Mouse (Mus musculus) heart, embryonic 11.5 days (tissue): ENCODE results near the gene Nectin1. TPM values are rescaled to one million over a fixed set of nuclear protein-coding genes. Genes with fewer than 3 reads are reported as not detected.

ENCODE experiments used
- ATAC-seq: fragments of 200-750 bp; cut with Nextera tagmentation; replicated peaks from 2 replicates; pipeline ENCODE4 v1.8.0; 2017; ENCODE audit warnings: moderate library complexity; ENCODE audit not compliant: insufficient number of reproducible peaks, low FRiP score, low TSS enrichment
- H3K27ac ChIP-seq: fragments of 300-500 bp; sonication (generic); 2 replicates; pipeline ENCODE4 v1.5.1; 2014; ENCODE audit warnings: mild to moderate bottlenecking, low read depth, low read length
- H3K27me3 ChIP-seq: fragments of 300-500 bp; sonication (generic); 2 replicates; pipeline ENCODE4 v1.6.1; 2014; ENCODE audit warnings: mild to moderate bottlenecking, low read length, mixed read lengths; ENCODE audit not compliant: control insufficient read depth, insufficient read depth
- H3K36me3 ChIP-seq: fragments of 300-500 bp; sonication (generic); 2 replicates; pipeline ENCODE4 v1.6.1; 2014; ENCODE audit warnings: mild to moderate bottlenecking, low read length, moderate library complexity, mixed read lengths; ENCODE audit not compliant: control insufficient read depth, insufficient read depth
- H3K4me1 ChIP-seq: fragments of 300-500 bp; sonication (generic); 2 replicates; pipeline ENCODE4 v1.6.1; 2014; ENCODE audit warnings: low read length; ENCODE audit not compliant: control insufficient read depth, insufficient read depth
- H3K4me2 ChIP-seq: fragments of 300-500 bp; sonication (generic); 2 replicates; pipeline ENCODE4 v1.6.1; 2014; ENCODE audit warnings: mild to moderate bottlenecking, moderate library complexity
- H3K4me3 ChIP-seq: fragments of 300-500 bp; sonication (generic); 2 replicates; pipeline ENCODE4 v1.5.1; 2014; ENCODE audit warnings: low read depth, low read length
- H3K9ac ChIP-seq: fragments of 300-500 bp; sonication (generic); 2 replicates; pipeline ENCODE4 v1.6.1; 2014; ENCODE audit warnings: mild to moderate bottlenecking, low read depth, low read length, moderate library complexity
- H3K9me3 ChIP-seq: fragments of 300-500 bp; sonication (generic); replicated peaks from 2 replicates; pipeline ENCODE4 v1.6.1; 2016; ENCODE audit warnings: low read length; ENCODE audit not compliant: control insufficient read depth
- WGBS: fragments of 180-500 bp; shearing (Covaris S2); extraction: QIAGEN DNeasy Blood & Tissue Kit; methylation state at CpG from one replicate; pipeline ENCODE4 v1.1.7; 2014; ENCODE audit not compliant: insufficient replicate concordance; 5-methylcytosine and 5-hydroxymethylcytosine counted together
- polyA plus RNA-seq: library from polyadenylated mRNA; unstranded; fragments of >200 nt; fragmentation: Nextera tagmentation; extraction: Ambion mirVana; gene quantifications from 2 replicates; pipeline ENCODE4 v1.2.1, GENCODE M21; 2014

Nectin1 gene
- polyA plus RNA-seq, 1 experiment from 2014 or later: 2.4 TPM

DNA sequence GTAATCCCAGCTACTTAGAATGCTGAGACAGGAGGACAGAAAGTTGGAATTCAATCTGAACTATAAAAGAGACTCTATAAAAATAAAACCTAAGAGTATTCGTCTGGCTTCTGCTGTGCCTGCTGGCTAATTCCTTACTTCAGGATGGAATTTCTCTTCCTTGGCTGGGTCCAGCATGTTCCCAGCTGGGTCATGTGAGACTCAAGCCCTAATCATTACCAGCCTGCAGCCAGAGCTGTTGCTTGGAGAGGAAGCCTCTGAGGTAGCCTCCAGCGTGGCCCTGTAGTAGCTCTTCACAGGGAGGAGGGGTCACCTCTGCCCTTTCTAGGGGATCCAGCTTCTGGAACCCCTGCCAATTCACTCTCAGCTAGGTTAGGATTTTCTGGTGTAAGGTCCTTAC, 94.8 kb downstream of the Nectin1 start:
- Histone ChIP-seq H3K4me1 (peaks cover 3% of the 10 kb centered on the region; the same call in 1 of the 2 replicates), H3K36me3 (no peaks in the 10 kb centered on the region), H3K27me3 (peaks cover 15% of the 10 kb centered on the region), H3K9ac (no peak overlapping the region), H3K4me3 (no peak overlapping the region), H3K4me2 (no peak overlapping the region), H3K9me3 (no peaks in the 10 kb centered on the region), H3K27ac (no peak overlapping the region)
- no peak for ATAC-seq
- 76% methylated on average over 2 of the region's 2 CpGs for WGBS

DNA sequence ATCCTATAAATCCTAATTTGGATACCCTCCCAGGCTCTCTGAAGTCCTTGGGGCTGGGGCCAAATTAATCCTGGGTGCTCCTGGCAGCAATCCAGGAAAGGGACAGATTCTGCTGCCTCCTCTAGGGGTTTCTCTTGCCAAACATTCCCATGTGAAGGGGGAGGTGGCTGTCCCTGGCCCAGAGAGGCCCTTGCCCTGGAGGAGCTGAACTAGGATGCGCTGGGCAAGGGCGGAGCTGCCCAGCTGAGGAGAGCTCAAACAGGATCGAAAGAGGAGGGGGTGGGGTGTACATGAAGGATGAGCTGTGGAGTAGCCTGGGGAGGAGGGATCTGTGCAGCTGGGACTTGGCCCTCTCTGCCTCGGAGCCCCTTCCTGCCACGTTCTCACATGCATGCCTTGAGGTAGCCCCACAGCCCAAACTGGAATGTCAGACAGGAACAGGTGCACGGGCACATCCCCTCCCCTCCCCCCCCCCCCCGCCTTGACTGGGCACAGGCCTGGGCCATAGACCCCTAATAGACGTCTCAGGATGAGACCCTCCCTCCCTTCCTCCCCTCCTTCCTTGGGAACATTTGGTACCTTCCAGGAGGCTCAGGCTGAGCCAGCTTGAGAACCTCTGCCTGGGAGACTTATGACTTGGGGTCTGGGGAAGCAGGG, 99.3 kb downstream of the Nectin1 start:
- ATAC-seq: no peak
- peaks cover 46% of the 10 kb centered on the region for H3K27me3 ChIP-seq
- H3K9ac ChIP-seq: no peak overlapping the region
- no peaks in the 10 kb centered on the region for H3K9me3 ChIP-seq
- WGBS: 2% methylated on average over 6 of the region's 8 CpGs
- H3K4me1 ChIP-seq: peaks cover 3% of the 10 kb centered on the region; the same call in 1 of the 2 replicates
- H3K36me3 ChIP-seq: no peaks in the 10 kb centered on the region
- no peak overlapping the region for H3K27ac ChIP-seq
- H3K4me2 ChIP-seq: no peak overlapping the region
- no peak overlapping the region for H3K4me3 ChIP-seq

DNA sequence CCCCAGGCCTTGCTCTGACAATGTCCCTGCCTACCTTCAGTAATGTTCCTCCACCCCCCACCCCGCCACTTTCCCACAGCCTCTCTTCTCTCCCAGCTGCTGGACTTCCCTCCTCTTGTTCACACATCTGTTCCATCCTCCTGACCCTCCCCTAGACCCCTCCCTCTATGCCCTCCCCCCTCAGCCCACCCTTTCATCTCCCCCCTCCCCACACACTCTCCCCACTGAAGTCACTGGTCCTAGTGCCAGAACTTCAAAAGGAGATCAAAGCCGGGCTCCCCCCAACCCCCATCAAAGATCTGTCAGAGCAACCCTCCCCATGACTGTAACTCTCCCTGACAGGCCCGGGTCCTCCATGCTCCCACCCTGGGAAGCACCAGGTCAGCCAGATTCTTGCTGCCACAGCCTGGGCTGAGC, 99.9 kb downstream of the Nectin1 start:
- Histone ChIP-seq H3K4me1 (peaks cover 3% of the 10 kb centered on the region; the same call in 1 of the 2 replicates), H3K9ac (no peak overlapping the region), H3K27ac (no peak overlapping the region), H3K36me3 (no peaks in the 10 kb centered on the region), H3K9me3 (no peaks in the 10 kb centered on the region), H3K4me2 (no peak overlapping the region), H3K27me3 (peaks cover 46% of the 10 kb centered on the region), H3K4me3 (no peak overlapping the region)
- no peak; the same call in 1 of the 2 replicates for ATAC-seq
- 2% methylated on average over 2 of the region's 3 CpGs for WGBS

DNA sequence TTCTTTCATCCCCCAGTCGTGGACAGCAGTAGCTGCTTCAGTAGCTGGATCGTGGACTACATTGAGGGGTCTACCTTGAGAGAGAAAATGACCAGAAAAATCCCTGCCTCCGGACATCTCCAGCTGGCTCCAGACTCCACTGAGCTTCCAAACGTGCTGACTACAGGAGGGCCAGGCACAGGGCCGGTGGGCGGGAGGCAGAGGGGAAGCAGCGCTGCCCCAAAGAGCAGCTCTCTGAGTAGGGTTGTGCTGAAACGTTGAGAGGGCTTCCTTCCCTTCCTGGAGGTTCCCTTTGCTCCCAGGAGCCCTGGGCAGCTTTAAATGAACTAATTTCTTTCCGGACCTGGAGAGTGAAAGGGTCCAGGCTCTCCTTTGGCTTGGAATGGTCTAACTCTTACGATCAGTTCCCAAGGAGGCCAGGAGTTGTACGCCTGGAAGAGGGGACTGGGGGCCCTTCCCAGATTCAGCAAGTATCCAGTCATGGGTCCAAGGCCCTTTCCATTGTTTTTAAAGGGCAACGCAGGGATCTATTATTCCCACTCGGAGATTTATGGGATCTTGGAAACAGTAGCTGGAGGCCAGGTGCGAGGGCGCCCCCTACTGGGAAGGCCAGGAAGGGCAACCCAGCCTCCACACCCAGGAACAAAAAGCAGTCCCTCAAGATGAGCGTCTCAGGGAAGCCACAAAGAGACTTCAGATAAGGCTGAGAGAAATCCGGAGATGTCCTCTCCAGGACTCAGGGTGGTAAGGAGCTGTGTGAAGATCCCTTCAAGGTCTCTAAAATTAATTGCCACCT, 102.1 kb downstream of the Nectin1 start:
- peaks cover 3% of the 10 kb centered on the region; the same call in 1 of the 2 replicates for H3K4me1 ChIP-seq
- peaks cover 46% of the 10 kb centered on the region for H3K27me3 ChIP-seq
- no peaks in the 10 kb centered on the region for H3K36me3 ChIP-seq
- ATAC-seq: no peak
- no peak overlapping the region for H3K4me3 ChIP-seq
- no peak overlapping the region for H3K9ac ChIP-seq
- peak overlapping the region; percentile 14; the same call in 1 of the 2 replicates for H3K4me2 ChIP-seq
- WGBS: 7% methylated on average over 17 of the region's 17 CpGs
- no peak overlapping the region for H3K27ac ChIP-seq
- H3K9me3 ChIP-seq: no peaks in the 10 kb centered on the region

DNA sequence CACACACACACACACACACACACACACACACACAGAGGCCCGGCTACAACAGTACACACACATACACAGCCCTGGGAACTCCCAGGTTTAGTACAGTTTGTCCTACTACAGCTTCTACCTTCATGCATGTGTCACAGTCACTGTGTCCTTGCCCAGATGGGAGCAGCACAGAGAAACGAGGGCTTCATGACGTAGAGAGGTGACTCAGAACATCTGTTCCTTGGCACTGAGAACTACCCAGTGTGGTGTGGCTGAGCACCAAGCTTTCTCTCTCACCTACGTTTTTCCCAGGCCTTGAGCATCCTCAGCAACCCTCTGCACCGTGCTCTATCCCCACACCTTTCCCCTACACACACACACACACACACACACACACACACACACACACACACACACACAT, 104.1 kb downstream of the Nectin1 start:
- peaks cover 36% of the 10 kb centered on the region for H3K27me3 ChIP-seq
- 38% methylated on average over 3 of the region's 5 CpGs for WGBS
- no peak for ATAC-seq

DNA sequence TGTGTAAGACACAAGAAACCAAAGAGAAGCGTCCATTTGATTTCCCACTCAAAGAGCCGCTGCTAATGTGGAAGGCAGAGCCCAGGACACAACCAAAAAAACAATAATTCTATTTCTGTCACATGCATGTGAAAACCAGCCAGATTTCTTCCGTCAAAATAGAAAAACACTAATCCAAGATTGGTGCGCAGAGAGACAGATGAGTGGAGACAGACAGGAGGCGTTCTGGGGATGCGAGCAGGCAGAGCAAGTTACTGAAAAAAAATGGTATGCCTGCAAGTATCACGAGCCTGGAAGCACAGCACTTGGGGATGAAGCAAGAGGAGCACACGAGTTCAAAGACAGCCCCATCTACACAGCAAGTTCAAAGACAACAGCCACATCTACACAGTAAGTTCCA, 106.5 kb downstream of the Nectin1 start:
- no peak overlapping the region for H3K9ac ChIP-seq
- no peak overlapping the region for H3K4me3 ChIP-seq
- H3K36me3 ChIP-seq: no peaks in the 10 kb centered on the region
- no peak overlapping the region for H3K27ac ChIP-seq
- no peaks in the 10 kb centered on the region for H3K9me3 ChIP-seq
- H3K4me2 ChIP-seq: no peak overlapping the region
- no peaks in the 10 kb centered on the region for H3K4me1 ChIP-seq
- ATAC-seq: no peak
- H3K27me3 ChIP-seq: peaks cover 15% of the 10 kb centered on the region
- WGBS: 72% methylated on average over 8 of the region's 8 CpGs

More for the DNA sequence above, 104.1 kb downstream of the Nectin1 start:
- H3K4me1 ChIP-seq: peaks cover 1% of the 10 kb centered on the region; the same call in 1 of the 2 replicates
- no peaks in the 10 kb centered on the region for H3K9me3 ChIP-seq
- no peak overlapping the region for H3K4me3 ChIP-seq
- H3K27ac ChIP-seq: no peak overlapping the region
- H3K4me2 ChIP-seq: no peak overlapping the region
- no peak overlapping the region for H3K9ac ChIP-seq
- no peaks in the 10 kb centered on the region for H3K36me3 ChIP-seq

DNA sequence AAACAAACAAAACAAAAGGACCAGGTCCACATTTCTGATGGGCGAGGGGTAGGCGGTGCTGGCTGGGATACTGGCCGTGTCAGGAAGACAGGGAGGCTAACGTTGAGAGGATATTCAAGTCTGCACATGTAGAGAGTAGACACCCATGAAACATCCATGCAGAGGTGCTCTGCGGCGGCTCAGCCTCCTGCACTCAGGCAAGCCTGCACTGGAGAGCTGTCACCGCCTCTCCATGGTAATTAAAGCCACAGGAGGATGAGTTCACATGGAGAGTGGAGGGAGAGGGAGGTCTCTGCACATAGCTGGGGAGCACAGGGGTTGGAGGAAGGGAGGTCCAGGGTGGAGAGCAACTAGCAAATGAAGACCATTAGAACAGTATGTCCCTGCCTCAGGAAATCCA, 107.4 kb downstream of the Nectin1 start:
- Histone ChIP-seq H3K27me3 (0 out of 2 replicates have a peak, but pooled peaks cover 6% of the 10 kb centered on the region), H3K27ac (no peak overlapping the region), H3K36me3 (no peaks in the 10 kb centered on the region), H3K4me1 (no peaks in the 10 kb centered on the region), H3K4me3 (no peak overlapping the region), H3K9ac (no peak overlapping the region), H3K4me2 (no peak overlapping the region), H3K9me3 (no peaks in the 10 kb centered on the region)
- ATAC-seq: no peak
- WGBS: 57% methylated on average over 7 of the region's 7 CpGs

DNA sequence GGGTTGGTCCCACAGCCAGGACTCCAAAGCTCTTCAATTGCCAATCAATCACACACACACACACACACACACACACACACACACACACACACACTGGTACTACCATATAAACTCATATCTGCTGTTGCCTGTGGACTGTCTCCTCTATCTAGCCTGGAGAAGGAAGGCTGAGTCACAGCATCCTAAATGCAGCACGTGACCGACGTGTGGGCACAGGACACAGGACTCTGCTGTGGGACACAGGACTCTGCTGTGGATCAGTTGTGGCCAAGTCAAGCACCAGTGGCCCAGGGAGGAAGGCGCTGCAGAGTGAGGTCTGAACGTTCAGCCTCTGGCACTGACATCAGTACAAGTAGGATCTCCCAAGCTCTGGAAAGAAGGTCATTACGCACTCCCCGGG, 112.1 kb downstream of the Nectin1 start:
- Histone ChIP-seq H3K4me1 (peaks cover 2% of the 10 kb centered on the region; the same call in 1 of the 2 replicates), H3K27ac (no peak overlapping the region), H3K9me3 (no peaks in the 10 kb centered on the region), H3K36me3 (no peaks in the 10 kb centered on the region), H3K27me3 (no peaks in the 10 kb centered on the region; the same call in 1 of the 2 replicates), H3K4me2 (no peak overlapping the region), H3K9ac (no peak overlapping the region), H3K4me3 (no peak overlapping the region)
- ATAC-seq: no peak
- WGBS: 81% methylated on average over 7 of the region's 7 CpGs
